Mouse (Mus musculus): ENCODE measurements around the gene Zdhhc20.
"Not testable (repeated sequence)": the region's sequence is repeated elsewhere in the genome, so short reads cannot be mapped to it uniquely, and the experiment has no call there.

Gene Zdhhc20

DNA sequence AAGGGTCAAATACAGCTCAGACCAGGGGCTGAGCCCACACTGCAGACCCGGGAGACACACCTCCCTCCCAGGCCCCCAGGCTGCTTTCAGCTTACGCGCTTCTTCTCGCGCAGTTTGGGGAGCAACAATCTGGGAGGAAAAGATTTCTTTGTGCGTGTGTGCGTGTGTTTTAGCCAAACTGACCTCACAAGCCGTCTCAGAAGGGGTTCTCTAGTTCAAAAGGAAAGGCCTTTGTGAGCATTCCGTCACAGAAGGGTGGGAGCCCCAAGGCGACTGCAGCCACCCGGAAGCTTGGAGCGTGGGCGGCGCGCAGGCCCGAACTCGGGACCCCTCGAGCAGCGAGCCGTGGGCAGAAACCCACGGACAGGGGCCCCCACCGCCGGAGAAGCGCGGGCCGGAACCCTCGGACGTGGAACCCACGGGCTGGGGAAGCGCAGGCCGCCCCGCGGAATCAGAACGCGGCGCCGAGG, 500 bp downstream of the Zdhhc20 start:
- peak; percentile 66 for DNase-seq

DNA sequence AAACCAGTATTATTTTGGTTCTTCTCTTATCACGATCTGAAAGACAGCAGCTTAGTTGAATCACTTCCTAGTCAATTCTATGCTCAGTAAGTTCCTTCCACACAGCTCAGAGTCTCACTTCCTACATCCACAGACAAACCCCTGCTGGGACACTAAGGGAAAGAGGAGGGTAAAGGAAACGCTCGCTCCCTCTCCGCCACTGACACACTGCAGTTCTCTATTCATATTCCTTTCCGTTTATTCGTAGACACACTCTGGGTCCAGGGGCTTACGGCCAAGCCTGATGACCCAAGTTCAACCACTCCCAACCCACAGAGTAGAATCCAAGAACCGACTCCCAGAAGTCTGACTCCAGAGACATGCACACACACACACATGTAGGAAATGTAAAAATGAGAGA, 2.9 kb downstream of the Zdhhc20 start:
- DNase-seq = no peak

DNA sequence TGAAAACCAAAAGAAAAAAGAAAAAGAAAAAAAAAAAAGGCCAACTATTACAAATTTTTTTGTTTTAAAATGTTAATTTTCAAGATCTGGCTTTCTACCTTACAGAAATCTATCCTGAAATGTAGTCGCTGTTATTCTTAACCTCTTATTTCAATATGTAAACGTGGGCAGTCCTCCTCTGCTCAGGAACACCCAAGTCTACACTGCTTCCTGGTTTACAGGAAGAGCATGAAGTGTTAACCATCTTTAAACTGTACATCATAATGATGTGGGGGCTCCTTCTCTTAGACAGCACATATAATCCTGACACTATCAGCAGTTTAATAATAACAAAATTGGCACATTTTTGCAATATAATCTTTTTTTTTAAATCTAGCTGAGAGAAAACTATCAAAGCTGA, 4.0 kb downstream of the Zdhhc20 start:
- no peak for DNase-seq

DNA sequence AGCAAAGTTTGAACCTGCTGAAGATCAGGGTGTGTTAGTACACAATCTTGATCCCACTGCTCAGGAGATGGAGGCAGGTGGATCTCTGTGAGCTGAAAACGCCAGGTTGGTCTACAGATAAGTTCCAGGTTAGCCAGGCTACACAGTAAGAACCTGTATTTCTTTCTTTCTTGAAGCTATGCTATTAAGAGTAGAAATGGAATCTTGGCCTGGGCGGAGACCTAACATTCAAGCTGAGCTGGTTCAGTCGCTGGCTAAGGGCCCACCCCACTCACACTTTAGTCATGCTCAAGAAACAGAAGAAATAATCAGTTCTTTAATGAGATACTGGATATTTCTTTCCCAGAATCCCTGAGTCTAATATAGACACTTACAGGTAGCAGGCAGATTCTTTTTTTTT, 6.7 kb downstream of the Zdhhc20 start:
- DNase-seq = no peak

DNA sequence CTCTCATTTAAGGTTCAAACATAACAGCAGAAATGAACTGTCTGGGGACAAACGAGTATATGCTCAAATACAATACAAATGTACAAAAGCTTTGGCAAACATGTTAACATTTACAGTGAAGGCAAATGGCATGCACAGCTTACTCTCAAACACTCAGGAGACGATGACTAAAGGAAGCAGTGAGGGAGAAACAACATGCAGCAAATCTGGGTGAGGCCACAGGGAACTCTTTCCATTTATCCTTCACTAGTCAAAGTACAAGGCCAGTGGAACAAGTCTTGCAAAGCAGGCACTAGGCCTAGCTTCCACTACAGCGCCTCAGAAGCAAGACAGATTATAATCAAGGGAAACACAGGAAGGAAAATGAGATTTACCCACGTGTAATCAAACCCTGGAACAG, 7.4 kb downstream of the Zdhhc20 start:
- DNase-seq = no peak

DNA sequence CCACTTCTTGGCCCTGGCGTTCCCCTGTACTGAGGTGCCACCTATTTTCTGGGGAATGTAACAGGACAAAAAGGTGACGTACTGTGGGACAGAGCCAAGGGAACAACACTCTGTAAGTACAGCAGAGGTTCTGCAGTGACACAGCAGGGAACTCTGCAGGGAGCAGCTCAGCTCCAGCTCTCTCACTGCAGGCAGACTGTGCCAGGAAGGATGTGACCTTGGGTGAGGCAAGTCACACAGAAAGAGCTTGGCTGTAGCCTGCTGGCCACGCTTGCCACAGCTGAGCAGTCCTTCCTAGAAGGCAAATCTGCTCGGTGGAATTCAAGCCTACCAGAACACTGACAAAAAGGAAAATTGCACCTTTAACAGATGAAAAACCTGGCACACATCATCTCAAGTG, 8.3 kb downstream of the Zdhhc20 start:
- peak; percentile 14 for DNase-seq

DNA sequence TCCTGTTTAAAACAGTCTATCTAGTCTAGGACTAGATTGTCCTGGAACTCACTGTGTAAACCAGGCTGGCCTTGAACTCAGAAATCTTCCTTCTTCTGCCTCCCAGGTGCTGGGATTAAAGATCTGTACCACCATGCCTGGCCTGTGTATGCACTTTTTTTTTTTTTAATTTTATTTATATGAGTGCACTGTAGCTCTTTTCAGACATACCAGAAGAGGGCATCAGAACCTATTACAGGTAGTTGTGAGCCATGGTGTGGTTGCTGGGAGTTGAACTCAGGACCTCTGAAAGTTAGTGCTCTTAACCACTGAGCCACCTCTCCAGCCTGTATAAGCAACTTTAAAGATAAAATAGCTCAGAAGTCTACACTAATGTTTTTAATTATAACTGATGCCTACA, 9.0 kb downstream of the Zdhhc20 start:
- no peak for DNase-seq

DNA sequence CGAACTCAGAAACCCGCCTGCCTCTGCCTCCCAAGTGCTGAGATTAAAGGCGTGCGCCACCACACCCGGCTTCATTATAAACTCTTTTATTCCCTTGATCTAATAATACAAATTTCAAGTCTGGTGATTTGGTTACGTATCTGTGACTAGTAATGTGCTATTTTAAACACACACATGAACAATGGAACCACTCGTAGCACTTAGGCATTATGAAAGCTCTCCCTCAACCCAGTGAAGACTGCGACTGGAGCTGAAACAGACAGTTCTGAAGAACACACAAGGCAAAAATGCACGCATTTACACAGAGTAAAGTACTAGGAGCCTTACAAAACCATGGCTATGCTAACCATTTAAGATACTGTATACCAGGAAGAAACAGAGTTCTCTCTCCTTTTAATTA, 12.2 kb downstream of the Zdhhc20 start:
- no peak for DNase-seq

DNA sequence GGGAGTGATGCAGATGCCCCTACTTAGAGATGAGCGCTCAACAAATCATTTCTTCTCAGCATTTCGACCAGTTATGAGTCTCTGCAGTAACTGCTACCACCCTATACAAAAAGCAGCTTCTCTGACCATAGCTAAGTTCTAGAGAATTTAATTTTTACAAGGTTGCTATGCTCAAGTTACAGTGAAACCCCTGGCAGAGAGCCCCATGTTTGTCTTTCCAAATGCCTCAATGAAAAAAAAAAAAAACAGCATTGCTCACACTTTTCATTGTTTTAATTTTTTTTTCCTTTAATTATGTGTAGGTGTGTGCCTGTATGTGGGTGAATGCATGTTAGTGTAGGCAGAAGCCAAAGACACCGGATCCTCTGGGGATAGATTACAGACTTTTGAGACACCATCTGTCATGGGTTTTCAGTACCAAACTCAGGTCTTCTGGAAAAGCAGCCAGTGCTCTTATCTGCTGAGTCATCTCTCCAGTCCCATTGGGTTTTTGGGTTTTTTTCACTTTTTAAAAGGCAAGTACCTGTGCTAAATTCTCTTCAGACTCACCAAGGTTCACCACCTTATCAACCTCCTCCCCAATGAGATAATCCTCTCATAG, 23.3 kb downstream of the Zdhhc20 start:
- DNase-seq = no peak

DNA sequence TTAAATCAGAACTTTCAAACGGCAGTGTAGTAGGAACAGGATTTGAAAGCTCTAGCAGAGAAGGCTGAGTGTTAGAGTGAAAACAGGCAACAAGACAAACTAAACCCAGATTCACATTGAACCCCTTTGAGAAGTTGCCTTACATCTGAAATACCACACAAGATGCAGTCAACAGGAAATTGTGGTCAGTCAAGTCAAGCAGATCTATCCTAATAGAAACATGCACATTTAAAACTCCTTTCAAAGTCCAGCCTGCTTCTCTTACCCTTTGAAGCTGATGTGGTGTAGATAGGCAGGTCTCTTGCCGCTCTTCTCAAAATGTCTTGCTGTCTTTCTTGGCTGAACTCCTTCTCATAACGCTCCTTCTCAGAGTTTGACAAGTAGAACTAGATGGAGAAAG, 24.8 kb downstream of the Zdhhc20 start:
- DNase-seq = no peak

DNA sequence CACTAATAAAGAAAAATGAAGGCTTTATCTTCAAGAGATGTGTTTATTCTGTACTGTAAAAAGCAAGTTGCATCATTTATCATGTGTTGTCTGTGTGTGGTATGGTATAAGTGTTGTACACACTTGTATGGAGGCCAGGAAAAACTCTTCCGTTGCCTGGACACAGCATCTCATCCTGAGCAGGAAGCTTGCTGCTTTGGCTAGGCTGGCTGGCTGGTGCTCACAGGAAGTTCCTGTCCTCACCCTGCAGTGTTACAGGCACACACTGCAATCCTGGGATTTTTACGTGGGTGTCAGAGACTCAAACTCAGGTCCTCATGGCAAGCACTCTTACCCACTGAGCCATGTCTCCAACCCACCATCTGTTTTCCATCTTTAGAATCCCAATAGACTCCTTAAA, 26.9 kb downstream of the Zdhhc20 start:
- DNase-seq = no peak

DNA sequence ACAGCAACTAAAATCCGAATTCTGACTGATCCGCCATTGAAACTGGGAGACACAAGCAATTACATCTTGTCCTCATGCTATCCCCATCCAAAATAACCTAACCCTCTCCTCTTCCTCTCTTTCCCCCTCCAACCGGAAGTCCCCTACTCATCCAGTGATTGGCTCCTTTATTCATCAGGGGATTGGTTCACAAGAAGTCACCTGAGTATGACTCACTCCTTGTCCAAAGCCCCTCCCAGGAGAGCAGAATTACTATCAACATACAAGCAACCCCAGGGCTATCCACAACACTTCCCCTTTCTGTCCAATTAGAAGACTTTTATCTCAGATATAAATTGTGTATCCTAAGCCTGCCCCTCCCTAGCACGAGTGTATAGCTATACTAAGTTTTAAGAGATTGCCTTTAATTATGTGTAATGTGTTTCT, 28.1 kb downstream of the Zdhhc20 start:
- DNase-seq = no peak

DNA sequence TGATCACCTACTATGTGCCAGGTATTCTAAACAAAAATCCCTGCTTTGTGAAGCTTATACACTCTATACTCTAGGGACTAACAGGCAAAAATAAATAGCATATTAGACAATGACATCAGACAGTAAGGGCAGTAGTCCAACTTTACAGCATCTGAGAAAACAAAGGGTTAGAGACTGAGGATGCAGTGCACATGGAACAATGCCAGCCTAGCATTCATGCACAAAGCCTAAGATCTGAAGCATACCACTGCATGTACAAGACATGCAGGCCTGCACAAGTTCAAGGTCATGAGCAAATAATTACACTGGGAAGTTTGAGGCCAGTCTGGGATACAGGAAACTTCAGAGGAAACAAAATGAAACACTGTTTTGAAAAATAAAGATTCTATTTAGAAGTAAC, 30.6 kb downstream of the Zdhhc20 start:
- DNase-seq = peak; percentile 12

DNA sequence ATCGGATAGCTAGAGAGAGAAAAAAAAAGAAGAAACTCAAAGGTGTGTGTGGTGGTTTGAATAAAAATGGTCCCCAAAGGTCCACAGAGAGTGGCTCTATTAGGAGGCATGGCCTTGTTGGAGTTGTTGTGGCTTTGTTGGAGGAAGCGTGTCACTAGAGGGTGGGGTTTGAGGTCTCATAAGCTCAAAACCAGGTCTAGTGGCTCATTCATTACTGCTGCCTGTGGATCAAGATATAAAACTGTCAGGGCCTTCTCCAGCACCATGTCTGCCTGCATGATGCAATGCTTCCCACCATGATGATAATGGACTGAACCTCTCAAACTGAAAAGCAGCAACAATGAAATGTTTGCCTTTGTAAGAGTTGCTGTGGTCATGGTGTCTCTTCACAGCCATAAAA, 31.5 kb downstream of the Zdhhc20 start:
- DNase-seq = no peak

DNA sequence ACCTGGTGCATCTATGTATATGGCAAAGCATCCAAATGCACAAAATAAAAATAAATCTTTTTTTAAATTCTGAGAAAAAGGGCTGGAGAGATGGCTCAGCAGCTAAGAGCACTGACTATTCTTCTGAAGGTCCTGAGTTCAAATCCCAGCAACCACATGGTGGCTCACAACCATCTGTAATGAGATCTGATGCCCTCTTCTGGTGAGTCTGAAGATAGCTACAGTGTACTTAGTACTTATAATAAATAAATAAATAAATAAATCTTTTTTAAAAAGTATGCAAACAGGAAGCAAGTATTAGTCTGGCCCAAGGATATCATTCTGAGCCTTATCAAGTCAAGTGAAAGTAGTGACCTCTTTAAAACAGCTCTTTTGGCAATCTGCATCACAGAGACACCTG, 34.0 kb downstream of the Zdhhc20 start:
- DNase-seq = not testable (repeated sequence)

DNA sequence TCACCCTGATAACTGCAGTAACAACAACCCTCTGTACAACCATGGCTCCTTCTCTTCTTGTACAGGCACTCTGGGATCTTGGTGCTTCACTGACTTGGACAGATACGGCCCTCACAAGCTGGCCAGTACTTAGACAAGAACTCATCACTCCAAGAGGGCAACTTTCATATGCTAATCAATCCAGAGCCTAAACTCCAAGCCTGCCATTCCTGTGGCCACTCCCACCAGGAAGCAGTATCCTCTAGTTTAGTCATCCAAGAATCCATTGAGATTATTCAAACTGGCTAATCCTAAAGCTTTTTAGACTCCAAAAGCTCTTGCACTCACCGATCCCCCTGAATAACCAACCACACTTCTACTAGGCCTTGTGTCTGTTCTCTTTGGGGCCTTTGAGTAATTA, 37.1 kb downstream of the Zdhhc20 start:
- DNase-seq = no peak

DNA sequence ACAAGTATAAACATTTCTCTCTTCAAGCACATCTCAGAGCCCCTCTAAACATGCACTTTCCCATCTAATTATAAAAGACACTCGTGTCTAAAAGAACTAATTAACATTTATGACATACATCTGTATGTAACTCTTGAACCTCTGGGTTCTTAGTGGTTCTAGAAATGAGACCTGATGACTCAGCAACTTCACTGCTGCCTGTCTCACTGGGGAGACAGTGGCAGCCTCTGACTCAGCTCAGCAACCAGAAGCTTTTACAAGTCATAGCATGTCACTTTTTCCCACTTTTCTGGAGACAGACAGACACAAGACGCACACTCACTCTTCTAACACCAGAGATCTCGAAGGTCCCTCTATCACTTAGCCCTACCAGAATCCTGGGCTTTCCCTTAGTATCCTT, 39.7 kb downstream of the Zdhhc20 start:
- DNase-seq = no peak

DNA sequence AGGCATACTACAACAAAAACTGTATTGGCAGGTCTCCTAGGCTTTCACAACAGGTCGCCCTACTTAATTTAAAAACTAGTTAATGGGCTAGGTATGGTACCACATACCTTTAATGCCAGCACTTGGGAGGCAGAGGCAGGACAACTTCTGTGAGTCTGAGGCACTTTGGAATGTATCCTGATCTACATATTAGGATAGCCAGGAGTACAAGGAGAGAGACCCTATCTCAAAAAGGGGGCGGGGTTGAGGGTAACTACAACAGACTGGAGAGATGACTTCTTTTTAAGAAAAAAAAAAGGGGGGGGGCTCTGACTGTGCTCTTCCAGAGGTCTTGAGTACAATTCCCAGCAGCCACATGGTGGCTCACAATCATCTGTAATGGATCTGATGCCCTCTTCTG, 41.4 kb downstream of the Zdhhc20 start:
- DNase-seq = no peak

DNA sequence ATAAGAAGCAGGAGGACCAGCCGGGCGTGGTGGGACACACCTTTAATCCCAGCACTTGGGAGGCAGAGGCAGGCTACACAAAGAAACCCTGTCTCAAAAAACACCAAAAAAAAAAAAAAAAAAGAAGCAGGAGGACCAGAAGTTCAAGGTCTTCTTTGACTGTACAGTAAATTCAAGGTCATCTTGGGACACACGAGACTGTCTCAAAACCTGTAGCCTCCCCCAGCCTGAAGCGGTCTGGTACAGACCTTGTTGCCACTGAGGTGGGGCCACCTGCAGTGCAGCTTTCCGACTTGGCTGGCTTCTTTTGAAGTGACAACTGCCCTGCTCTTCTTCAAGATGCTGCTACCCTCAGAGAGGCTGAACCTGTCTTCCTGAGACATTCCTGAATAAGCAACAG, 42.0 kb downstream of the Zdhhc20 start:
- DNase-seq = not testable (repeated sequence)

DNA sequence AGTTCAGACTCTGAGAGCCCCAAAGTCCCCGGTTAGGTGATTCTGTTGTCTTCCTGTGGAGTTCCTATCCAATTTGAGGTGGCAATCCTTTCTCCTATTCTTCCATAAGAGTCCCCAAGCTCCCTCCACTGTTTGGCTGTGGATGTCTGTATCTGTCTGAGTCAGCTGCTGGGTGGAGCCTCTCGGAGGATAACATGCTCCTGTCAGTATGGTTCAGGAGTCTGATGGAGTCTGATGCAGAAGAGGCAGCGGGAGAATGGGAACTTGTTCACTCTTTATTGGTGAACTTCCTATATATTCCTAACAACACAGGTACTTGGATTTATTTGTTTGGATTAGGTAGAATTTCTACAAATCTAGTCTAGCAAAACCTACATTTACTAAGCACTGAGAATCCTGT, 45.5 kb downstream of the Zdhhc20 start:
- DNase-seq = no peak

DNA sequence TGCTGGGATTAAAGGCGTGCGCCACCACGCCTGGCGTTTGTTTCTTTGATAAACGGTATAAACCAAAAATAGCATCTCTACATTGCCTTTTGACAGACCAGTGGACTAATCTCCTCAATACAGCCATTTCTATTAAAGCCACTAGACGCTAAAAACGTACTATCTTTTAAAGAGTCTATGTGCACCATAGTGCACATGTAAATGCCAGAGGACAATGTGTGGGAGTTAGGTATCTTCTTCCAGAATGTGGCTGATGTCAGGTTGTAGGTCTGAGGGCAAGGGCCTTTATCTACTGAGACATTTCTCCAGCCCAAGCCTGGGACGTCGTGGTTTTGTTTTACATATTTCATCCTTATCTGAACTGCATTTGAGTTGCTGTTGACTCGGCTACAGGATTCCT, 54.9 kb downstream of the Zdhhc20 start:
- no peak for DNase-seq

DNA sequence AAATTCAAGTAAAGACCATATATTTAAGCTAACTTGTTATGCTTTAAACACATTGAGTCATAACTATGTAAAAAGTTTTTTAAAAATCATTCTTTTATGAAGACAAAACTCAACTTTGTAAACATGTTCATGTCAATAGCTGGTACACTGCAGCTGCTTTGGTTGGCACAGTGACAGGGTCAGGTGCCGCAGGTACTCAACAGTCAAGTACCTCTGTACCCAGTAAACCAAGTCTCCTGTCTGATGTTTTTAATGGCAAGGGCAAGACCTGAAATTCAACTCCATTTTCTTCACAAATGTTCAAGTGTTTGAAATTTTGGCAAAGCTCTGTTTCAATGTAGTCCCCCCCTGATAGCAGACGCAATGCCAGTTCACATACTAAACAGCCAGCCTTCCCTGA, 56.5 kb downstream of the Zdhhc20 start:
- DNase-seq = no peak

DNA sequence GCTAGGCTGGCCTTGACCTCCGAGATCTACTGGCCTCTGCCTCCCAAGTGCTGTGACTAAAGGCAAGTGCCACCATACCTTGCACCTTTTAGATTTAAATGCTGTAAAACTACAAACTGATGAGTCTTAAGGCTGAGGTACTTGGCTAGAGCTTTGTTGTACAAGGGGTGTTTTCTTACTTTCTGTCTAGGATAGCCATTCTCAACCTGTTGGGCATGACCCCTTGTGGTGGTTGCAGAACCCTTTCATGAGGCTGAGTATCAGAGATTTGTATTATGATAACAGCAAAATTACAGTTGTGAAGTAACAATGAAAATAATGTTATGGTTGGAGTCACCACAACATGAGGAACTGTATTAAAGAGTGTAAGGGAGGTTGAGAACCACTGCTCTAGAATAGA, 62.8 kb downstream of the Zdhhc20 start:
- DNase-seq = peak; percentile 3

DNA sequence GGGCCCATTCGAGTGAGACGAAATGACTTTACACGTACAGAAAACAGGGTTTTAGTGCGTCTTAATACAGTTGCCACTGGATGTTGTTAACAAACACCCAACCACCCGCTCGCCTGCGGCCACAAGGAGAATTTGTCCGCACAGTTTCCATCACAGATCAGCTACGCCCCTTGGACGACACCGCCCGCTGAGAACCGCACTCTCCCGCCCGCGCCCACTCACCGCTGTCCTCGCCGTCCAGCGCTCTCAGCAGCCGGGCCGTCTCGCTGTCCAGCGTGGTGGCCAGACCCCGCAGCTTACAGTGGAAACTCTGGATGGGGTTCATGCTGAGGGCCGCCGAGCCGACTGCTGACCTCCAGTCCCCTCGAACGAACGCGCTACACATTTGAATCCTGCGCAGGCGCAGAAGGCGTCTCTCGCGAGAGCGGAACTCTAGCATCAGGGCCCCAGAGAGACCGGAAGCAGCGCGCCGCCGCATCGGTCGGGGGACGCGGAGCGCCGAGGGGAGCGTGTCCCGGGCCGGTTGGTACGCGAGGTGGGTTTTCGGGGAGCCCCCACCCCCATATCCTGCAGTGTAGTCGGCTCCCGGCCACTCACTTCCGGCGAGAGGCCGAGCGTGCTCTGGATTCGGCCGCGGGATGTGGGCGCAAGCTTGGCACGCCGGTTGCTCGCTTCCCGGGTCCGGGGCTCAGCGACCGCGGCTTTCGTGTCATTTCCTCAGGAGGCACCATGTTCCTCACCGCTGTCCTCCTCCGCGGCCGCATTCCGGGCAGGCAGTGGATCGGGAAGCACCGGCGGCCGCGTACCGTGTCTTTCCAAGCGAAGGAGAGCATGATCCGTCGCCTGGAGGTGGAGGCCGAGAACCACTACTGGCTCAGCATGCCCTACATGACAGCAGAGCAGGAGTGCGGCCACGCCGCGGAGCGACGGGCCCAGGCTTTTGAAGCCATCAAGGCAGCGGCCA, 64.0 kb downstream of the Zdhhc20 start, which contains the start of the genes Ska3 and Mrpl57:
Ska3 (minus strand) TSS at position 398 of the 964 bp plus-strand sequence.
Mrpl57 (plus strand) TSS at position 447 of the 964 bp plus-strand sequence.
- peak; percentile 96 for DNase-seq

Measured in retina, postnatal 1 day (tissue).